Mouse (Mus musculus): ENCODE data around the gene Pid1. TPM values are rescaled to one million over a fixed set of nuclear protein-coding genes. Genes with fewer than 3 reads are reported as not detected.
A peak's percentile ranks its signal among the peaks of the same experiment; 100 is the strongest.

The Pid1 gene
- polyA plus RNA-seq, 1 experiment from 2014 or later: 20.3 TPM

DNA sequence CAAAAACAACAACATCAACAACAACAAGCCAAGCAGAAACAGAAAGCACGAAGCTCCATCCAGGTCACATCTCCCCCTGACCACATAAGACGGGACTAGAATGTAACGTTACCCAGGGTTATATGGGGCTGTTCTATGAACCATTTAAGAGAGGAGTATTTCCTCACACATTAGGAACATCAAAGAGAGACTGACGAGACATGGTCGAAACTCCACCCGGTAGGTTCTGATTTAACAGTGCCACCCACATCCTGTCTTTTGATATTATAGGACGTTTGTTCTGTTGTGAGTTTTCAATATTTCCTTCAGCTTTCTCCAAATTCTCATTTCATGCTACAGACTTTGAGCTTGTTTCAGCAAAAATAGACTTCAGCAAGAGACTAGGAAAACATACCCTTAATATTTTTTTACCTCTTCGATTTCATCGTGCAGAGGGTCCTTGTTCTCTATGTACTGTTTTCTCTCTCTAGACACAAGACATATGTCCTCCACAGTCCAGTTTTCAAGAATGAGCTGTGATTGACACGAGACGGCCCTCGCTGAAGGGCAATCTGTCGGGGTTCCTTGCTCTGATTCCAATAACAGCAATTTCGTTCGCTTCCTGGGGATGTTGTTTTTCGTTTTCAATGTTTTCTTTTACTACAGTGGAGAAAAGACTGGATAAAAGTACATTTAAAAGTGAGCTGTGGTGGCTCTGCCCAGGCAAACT is 58.1 kb downstream of the Pid1 start:
- peaks cover 18% of the 10 kb centered on the region for H3K27me3 ChIP-seq
- ChIA-PET POLR2A (no interaction called here), CTCF (no interaction called here)
- ATAC-seq (no peak), DNase-seq (ENCODE audit: low read depth, low spot score) (no peak)
- no peak for TF ChIP-seq CTCF (IDR thresholded peaks at IDR 0.05)
- in situ Hi-C loops (cut with MboI; ENCODE audit: low pct_unique_long_range_greater_than_20kb): no loop called here

- CTCF ChIA-PET: interaction anchor here (1.8 kb wide), 1 partner anchor 16 kb away, joined by 4 read pairs; no protein-coding TSS in a partner anchor
- TF ChIP-seq CTCF (IDR thresholded peaks at IDR 0.05): no peak
- peaks cover 18% of the 10 kb centered on the region for H3K27me3 ChIP-seq
- ATAC-seq (no peak), DNase-seq (ENCODE audit: low read depth, low spot score) (no peak)
- POLR2A ChIA-PET: no interaction called here
- in situ Hi-C loops (cut with MboI; ENCODE audit: low pct_unique_long_range_greater_than_20kb): no loop called here
Observed at GRCm38 (mm10) chr1:84302788-84303187, 61.2 kb downstream of the Pid1 start.

- H3K27me3 ChIP-seq: peaks cover 5% of the 10 kb centered on the region
- ATAC-seq (no peak), DNase-seq (ENCODE audit: low read depth, low spot score) (no peak)
- POLR2A ChIA-PET: no interaction called here
- TF ChIP-seq CTCF (IDR thresholded peaks at IDR 0.05): no peak
- in situ Hi-C loops (cut with MboI; ENCODE audit: low pct_unique_long_range_greater_than_20kb): no loop called here
- CTCF ChIA-PET: no interaction called here
Observed at GRCm38 (mm10) chr1:84299719-84300118, 64.3 kb downstream of the Pid1 start.

GRCm38 (mm10) chr1:84286682-84287111 is 77.3 kb downstream of the Pid1 start:
- DNase-seq (ENCODE audit: low read depth, low spot score) (peak; percentile 70), ATAC-seq (peak; percentile 81)
- CTCF ChIA-PET: interaction anchor here (0.7 to 1.6 kb wide), 4 partner anchors 15 to 296 kb away, joined by 3 to 4 read pairs (median 4); no protein-coding TSS in a partner anchor

GRCm38 (mm10) chr1:84285620-84286019 is 78.4 kb downstream of the Pid1 start:
- H3K27me3 ChIP-seq: no peaks in the 10 kb centered on the region
- ChIA-PET POLR2A (no interaction called here), CTCF (interaction anchor here (0.9 to 1.2 kb wide), 2 partner anchors 143 to 297 kb away, joined by 3 to 4 read pairs; no protein-coding TSS in a partner anchor)
- ATAC-seq (no peak), DNase-seq (ENCODE audit: low read depth, low spot score) (no peak)
- in situ Hi-C loops (cut with MboI; ENCODE audit: low pct_unique_long_range_greater_than_20kb): loop anchor here (10.0 kb wide), 3 partner anchors 151 to 541 kb away; no protein-coding TSS in a partner anchor
- TF ChIP-seq CTCF (IDR thresholded peaks at IDR 0.05): no peak

More at GRCm38 (mm10) chr1:84286682-84287111, 77.3 kb downstream of the Pid1 start:
- POLR2A ChIA-PET: no interaction called here
- peak; percentile 91 for TF ChIP-seq CTCF (IDR thresholded peaks at IDR 0.05)
- in situ Hi-C loops (cut with MboI; ENCODE audit: low pct_unique_long_range_greater_than_20kb): loop anchor here (10.0 kb wide), 3 partner anchors 152 to 542 kb away; no protein-coding TSS in a partner anchor
- no peaks in the 10 kb centered on the region for H3K27me3 ChIP-seq

GRCm38 (mm10) chr1:84284293-84285068 is 79.5 kb downstream of the Pid1 start:
- TF ChIP-seq CTCF (IDR thresholded peaks at IDR 0.05): peak; percentile 41
- in situ Hi-C loops (cut with MboI; ENCODE audit: low pct_unique_long_range_greater_than_20kb): loop anchor here (10.0 kb wide), 3 partner anchors 150 to 540 kb away; no protein-coding TSS in a partner anchor
- no peaks in the 10 kb centered on the region for H3K27me3 ChIP-seq
- DNase-seq (ENCODE audit: low read depth, low spot score) (no peak), ATAC-seq (peak; percentile 86)
- ChIA-PET CTCF (no interaction called here), POLR2A (interaction anchor here (0.7 kb wide), 1 partner anchor 133 kb away, joined by 4 read pairs; no protein-coding TSS in a partner anchor)

GRCm38 (mm10) chr1:84283119-84283518 is 80.9 kb downstream of the Pid1 start:
- POLR2A ChIA-PET: interaction anchor here (0.6 kb wide), 3 partner anchors 32 to 547 kb away, joined by 3 to 7 read pairs (median 6); no protein-coding TSS in a partner anchor
- ATAC-seq (no peak), DNase-seq (ENCODE audit: low read depth, low spot score) (no peak)
- CTCF ChIA-PET: interaction anchor here (0.7 to 1.2 kb wide), 4 partner anchors 10 to 536 kb away, joined by 4 to 5 read pairs (median 4); no protein-coding TSS in a partner anchor
- TF ChIP-seq CTCF (IDR thresholded peaks at IDR 0.05): peak; percentile 57
- in situ Hi-C loops (cut with MboI; ENCODE audit: low pct_unique_long_range_greater_than_20kb): loop anchor here (10.0 kb wide), 3 partner anchors 148 to 538 kb away; no protein-coding TSS in a partner anchor
- H3K27me3 ChIP-seq: no peaks in the 10 kb centered on the region

GRCm38 (mm10) chr1:84280171-84280570 is 83.8 kb downstream of the Pid1 start:
- DNase-seq (ENCODE audit: low read depth, low spot score) (no peak), ATAC-seq (no peak)
- TF ChIP-seq CTCF (IDR thresholded peaks at IDR 0.05): no peak
- in situ Hi-C loops (cut with MboI; ENCODE audit: low pct_unique_long_range_greater_than_20kb): loop anchor here (10.0 kb wide), 3 partner anchors 145 to 535 kb away; no protein-coding TSS in a partner anchor
- POLR2A ChIA-PET: no interaction called here
- no peaks in the 10 kb centered on the region for H3K27me3 ChIP-seq
- CTCF ChIA-PET: no interaction called here

GRCm38 (mm10) chr1:84278359-84279255 is 85.4 kb downstream of the Pid1 start:
- ChIA-PET CTCF (no interaction called here), POLR2A (no interaction called here)
- in situ Hi-C loops (cut with MboI; ENCODE audit: low pct_unique_long_range_greater_than_20kb): no loop called here
- DNase-seq (ENCODE audit: low read depth, low spot score): no peak
- no peak for ATAC-seq
- no peaks in the 10 kb centered on the region for H3K27me3 ChIP-seq
- TF ChIP-seq CTCF (IDR thresholded peaks at IDR 0.05): no peak
